Mouse (Mus musculus): ENCODE data around the gene Sppl2a.
"Not testable (repeated sequence)": the region's sequence is repeated elsewhere in the genome, so short reads cannot be mapped to it uniquely, and the experiment has no call there.

Gene Sppl2a

GRCm38 (mm10) chr2:126932897-126933641, at the start of gene Sppl2a:
Gene Sppl2a (minus strand): TSS chr2:126933235.
- peak; percentile 88 for DNase-seq

- DNase-seq = no peak
Observed at GRCm38 (mm10) chr2:126977428-126977827, 44.4 kb upstream of the Sppl2a start.

- no peak for DNase-seq
Observed at GRCm38 (mm10) chr2:126961696-126962095, 28.7 kb upstream of the Sppl2a start.

GRCm38 (mm10) chr2:126955671-126956070, 22.6 kb upstream of the Sppl2a start:
- no peak for DNase-seq

GRCm38 (mm10) chr2:126951085-126951484, 18.1 kb upstream of the Sppl2a start:
- no peak for DNase-seq

- no peak for DNase-seq
Observed at GRCm38 (mm10) chr2:126950453-126950852, 17.4 kb upstream of the Sppl2a start.

- peak; percentile 16 for DNase-seq
Observed at GRCm38 (mm10) chr2:126949856-126950255, 16.8 kb upstream of the Sppl2a start.

GRCm38 (mm10) chr2:126949297-126949696, 16.3 kb upstream of the Sppl2a start:
- not testable (repeated sequence) for DNase-seq

- DNase-seq = no peak
Observed at GRCm38 (mm10) chr2:126948231-126948630, 15.2 kb upstream of the Sppl2a start.

GRCm38 (mm10) chr2:126947646-126948045, 14.6 kb upstream of the Sppl2a start:
- no peak for DNase-seq

- no peak for DNase-seq
Observed at GRCm38 (mm10) chr2:126943211-126943610, 10.2 kb upstream of the Sppl2a start.

GRCm38 (mm10) chr2:126940314-126940866, 7.4 kb upstream of the Sppl2a start:
- no peak for DNase-seq

GRCm38 (mm10) chr2:126938069-126938468, 5.0 kb upstream of the Sppl2a start:
- DNase-seq = no peak

GRCm38 (mm10) chr2:126933921-126934320, 886 bp upstream of the Sppl2a start:
- DNase-seq = no peak

- DNase-seq = peak; percentile 50
Observed at GRCm38 (mm10) chr2:126932261-126932896, 656 bp downstream of the Sppl2a start.

GRCm38 (mm10) chr2:126931784-126932183, 1.3 kb downstream of the Sppl2a start:
- no peak for DNase-seq

GRCm38 (mm10) chr2:126928681-126929080, 4.4 kb downstream of the Sppl2a start:
- DNase-seq = no peak

GRCm38 (mm10) chr2:126920358-126921060, 12.5 kb downstream of the Sppl2a start:
- no peak for DNase-seq

- DNase-seq = no peak
Observed at GRCm38 (mm10) chr2:126916236-126916635, 16.8 kb downstream of the Sppl2a start.

GRCm38 (mm10) chr2:126914096-126914495, 18.9 kb downstream of the Sppl2a start:
- DNase-seq = no peak

GRCm38 (mm10) chr2:126904162-126904561, 28.9 kb downstream of the Sppl2a start:
- no peak for DNase-seq

GRCm38 (mm10) chr2:126897511-126897910, 35.5 kb downstream of the Sppl2a start:
- DNase-seq = no peak

- DNase-seq = no peak
Observed at GRCm38 (mm10) chr2:126896941-126897340, 36.1 kb downstream of the Sppl2a start.

Measured in right cerebral cortex, postnatal 14 days (tissue).